Mouse (Mus musculus) fat pad, adult 2 months (tissue): ENCODE measurements around the gene Rasa2.

Source experiments
- DNase-seq: peaks from one replicate; pipeline ENCODE4 v3.0.0-alpha.2; 2011; ENCODE audit warnings: low read depth, low spot score; ENCODE audit errors: extremely low read depth

Rasa2 gene

DNA sequence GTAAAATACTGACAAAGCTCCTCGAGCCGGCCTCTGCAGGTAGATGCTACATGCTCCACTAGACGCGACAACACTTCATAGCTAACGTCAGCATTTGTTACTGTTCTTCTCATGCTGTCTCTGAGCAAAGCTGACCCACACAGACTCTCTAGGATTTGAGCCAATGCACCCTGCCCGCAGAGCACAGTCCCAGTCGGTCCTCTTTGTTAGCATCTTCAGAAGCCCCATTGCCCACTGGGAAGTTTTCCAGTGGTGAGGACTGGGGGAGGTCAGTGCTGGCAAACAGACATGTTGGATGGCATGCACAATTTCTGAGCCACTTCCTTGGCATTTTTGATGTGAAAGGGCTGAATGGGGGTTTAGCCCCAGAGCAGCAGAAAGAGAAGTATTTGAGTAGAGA lies 8.0 kb upstream of the Rasa2 start:
- DNase-seq: no peak

DNA sequence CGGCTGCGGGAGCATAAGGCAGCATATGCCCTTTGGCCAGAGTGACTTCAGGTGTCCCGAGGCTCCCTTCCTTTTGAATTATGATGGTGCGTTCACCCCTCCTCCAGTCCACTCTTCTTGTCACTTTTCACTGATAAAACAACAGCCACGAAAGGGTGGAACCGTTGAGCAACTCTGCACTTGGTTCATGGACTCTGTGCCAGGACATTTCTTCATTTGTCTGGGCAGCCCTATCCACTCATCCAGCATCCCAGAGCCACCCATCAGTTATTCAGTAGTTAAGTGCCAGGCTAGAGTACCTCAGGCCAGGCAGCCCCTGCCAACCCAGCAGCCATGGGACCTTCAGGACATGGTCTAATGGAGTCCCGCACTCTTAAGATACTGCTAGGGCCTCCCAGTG lies 7.1 kb upstream of the Rasa2 start:
- DNase-seq: no peak

DNA sequence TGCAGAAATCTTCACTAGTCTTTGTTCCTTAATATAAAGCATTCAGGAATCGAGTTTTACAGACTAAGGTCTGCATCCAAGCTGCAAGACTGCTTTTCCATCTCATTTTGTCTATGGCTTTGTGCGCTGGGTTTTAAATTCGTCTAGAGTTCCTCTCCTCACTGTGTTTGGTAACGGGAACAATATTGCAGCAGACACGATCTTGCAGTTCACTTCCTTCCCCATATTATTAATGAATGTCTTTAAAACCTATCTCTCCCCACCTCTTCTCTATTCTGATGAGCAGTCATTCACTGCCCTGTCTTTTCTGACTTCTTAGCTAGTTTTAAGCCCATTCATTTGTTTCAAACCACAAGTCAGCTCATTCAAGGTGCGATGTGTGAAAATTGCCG lies 5.7 kb upstream of the Rasa2 start:
- no peak for DNase-seq

- no peak for DNase-seq
These were observed 5.2 kb upstream of the Rasa2 start for GRCm38 (mm10) chr9:96636423-96637156.

DNA sequence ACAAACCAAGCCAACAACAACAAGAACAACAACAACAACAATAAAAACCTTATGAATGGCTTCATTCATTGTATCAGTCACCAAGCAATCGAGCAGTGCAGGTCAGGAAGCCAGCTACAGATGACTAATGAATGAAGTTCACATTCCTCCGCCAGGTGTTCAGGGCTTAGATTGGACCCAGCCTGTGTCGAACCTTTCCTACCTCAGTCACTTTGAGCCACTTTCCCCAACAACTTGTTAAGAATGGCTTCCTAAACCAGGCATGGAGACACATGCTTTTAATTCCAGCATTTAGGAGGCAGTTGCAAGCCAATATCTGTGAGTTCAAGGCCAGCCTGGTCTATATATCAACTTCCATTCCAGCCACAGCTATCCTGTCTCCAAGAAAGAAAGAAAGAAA lies 4.5 kb upstream of the Rasa2 start:
- DNase-seq: no peak

DNA sequence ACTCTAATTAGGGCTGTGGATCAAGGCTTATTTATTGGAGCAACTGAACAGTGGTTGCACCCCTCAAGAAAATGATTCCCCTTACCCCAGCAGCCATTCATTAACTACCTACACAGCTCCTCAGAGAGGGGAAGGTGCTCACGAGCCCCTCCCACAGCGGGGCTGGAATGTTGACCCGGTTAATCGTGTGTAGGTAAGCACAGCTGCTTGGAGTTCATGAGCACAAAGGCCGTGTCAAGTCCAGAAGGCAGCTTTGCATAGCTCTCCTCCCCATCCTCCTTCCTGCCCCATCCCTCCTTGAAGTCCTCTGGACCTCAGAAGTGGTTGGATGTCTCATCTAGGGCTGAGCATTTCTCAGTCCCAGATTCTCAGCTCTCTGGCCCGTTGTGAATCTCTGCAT lies 3.8 kb upstream of the Rasa2 start:
- no peak for DNase-seq

DNA sequence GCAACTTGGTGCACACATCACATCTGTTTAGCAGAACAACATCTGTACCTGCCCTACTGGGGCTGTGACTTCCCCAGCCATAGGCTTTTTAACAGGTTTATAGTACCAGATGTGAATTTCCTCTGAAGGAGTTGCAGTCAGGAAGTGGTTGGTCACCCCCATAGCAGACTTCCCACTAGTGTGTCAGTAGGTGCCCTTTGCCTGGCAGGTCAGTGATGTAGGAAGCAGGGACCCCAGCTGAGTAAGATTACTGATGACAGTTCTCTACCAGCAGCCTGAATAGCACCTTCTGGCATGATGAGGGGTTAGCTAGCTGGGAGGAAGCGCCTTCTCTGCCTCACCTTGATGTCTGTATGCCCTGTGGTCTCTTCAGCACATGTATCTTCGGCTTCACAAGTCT lies 2.4 kb upstream of the Rasa2 start:
- DNase-seq: no peak

DNA sequence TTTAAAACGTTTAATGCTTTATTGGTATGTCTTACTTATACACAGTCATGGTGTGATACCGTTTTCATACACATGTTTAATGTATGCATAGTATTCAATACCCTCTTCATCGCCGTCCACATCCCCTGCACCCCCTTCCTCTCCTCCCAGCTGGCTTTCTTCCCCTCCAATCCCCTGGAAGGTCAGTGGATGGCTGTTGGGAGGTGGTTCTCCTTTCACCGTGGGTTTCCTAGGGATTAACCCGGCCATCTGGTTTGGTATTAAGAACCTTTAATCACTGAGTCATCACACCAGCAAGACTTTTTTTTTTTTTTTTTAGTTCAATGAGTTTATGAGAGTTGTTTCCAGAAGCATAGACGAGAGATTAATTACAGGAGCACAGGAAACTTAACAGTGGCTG lies 1.3 kb upstream of the Rasa2 start:
- no peak for DNase-seq

DNA sequence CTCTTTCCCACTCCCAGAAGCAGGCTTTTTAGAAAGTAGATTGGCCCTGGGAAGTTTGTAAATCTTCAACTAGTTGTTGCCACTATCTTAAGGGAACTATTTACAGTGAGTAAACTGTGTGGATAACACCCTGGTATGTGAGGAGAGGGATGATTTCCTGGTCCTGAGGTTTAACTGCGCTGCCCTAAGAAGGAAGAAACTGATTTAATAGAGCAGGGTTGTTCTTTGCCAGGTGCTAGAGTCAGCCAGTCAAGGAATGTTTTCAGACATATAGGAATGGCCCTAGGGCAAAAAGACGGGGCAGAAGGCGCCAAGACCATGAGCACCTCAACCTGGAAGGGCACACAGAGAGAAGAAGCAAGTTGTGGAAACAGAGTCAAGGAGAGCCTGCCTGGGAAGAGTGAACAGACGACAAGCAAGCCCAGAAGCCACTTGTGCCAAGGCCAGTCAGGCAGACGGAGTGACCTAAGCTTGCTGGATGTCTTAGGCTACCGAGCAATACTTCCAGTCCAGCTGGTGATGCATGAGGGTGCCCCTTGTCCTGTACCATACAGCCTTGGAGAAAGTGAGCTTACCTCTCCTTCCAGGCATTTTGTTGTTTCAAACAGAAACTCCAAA lies 765 bp upstream of the Rasa2 start:
- DNase-seq: no peak

- DNase-seq: no peak
These were observed 637 bp downstream of the Rasa2 start for GRCm38 (mm10) chr9:96630571-96631388.

GRCm38 (mm10) chr9:96629151-96629550 lies 2.3 kb downstream of the Rasa2 start:
- no peak for DNase-seq

DNA sequence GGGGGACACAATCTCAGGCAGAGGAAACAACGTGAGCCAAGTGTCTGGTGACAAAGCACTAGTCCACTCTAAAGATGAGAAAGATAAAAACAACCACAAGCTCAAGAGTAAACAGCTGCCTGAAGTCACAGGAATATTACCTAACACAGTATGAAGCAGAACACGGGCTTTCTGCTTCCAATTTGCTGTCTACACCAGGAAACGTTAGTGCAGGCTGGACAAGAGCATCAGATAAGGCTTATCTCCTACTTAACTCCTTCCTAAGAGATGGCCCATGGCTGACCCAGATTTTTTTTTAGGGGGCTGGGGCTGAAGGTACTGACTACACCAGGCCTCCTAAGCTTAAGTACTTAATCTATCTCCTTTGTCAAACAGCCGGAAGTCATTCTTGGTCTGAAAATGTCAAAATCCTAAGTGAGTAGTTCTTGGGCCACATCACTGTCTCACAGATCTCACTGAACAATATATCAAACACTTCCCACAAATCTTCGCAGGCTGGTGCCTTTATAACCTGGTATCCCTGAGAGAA lies 3.8 kb downstream of the Rasa2 start:
- DNase-seq: no peak

DNA sequence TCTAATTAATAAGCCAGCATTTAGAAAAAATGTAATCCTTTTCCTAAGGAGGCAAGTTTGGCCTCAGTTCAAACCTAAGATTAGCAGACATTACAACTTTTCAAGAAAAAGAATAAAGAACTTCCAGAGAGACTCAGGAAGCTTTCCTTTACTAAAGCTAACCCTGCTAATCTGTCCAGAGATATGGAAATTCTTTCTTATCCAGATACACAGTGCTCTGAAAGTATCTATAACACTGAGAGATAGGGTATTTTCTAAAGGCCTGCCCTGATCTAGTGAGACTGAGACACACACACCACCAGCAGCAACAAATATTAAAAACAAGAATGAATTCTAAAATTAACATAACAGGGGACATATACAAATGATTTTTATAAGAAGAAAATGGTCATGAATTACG lies 4.4 kb downstream of the Rasa2 start:
- no peak for DNase-seq

DNA sequence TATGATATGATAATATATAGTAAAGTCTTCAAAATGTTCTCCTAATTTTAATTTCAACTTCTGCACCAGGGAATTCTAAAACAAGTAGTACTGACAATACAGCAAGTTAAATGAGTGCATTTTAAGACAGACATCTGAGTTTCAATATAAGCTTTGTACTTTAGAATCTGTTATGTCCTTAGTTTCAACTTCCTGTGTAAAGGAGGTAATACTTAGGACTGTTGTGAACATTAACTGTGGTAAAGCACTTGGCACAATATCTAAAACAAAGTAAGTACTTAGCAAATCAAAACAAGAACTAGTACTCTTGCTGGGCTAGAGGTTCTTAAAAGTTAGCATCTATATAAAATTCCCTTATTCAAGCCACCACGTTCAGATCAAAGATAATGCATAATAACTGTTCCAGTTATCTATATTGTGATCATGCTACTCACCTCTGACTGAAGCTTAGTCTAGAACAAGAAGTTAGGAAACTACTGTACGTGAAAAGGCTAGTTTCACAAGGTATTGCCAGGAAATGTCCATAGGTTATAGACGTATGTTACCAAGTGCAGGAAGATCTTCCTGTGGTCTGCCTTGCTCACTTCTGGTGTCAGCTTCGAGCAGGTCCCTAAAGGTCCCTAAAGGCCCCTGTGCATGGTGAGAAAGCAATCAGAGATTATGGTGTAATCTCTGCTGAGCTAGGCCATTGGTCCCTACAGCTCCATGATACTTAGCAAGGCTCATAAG lies 12.8 kb downstream of the Rasa2 start:
- no peak for DNase-seq

DNA sequence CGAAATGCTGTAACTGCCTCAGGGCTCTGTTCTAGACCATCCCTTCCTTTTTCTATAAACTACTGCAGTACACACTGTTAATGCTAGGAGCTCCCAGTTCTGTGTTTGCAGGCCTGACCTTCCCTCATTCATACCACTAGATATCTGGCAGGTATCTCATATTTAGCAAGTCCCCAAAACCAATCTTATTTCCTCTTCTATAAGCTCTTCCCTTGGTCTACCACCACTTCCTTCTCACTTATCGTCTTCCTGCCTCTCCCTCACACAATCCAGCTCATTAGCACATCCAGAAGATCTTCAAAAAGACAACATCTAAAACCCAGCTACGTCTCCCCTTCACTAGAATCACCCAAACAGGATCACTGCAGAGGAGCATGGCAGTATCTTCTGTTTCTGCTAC lies 19.1 kb downstream of the Rasa2 start:
- no peak for DNase-seq

GRCm38 (mm10) chr9:96611693-96612293 lies 19.6 kb downstream of the Rasa2 start:
- no peak for DNase-seq

DNA sequence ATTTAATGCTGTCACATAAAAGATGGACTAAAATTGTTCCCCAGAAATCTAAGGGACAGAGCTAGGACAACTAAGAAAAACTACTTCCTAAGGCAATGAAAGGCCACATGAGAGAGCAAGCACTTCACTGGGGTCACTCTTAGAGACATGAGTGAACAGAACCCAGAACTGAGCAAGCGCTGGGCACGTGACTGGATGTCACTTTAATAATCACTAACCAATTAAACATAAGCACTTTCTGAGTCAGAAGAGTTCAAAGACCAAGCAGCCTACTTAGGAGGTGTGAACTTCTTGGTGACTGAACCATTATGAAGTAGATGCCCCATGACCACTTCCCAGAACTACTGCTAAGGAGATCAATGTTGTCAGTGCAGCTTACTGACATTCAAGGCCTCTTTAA lies 20.6 kb downstream of the Rasa2 start:
- DNase-seq: no peak

- DNase-seq: no peak
These were observed 28.0 kb downstream of the Rasa2 start for GRCm38 (mm10) chr9:96603416-96603815.

- DNase-seq: no peak
These were observed 33.5 kb downstream of the Rasa2 start for GRCm38 (mm10) chr9:96597899-96598298.

GRCm38 (mm10) chr9:96592670-96593600 lies 38.5 kb downstream of the Rasa2 start:
- DNase-seq: no peak
